Mouse (Mus musculus): ENCODE data around the gene Tmem235.

- TF ChIP-seq CTCF (IDR thresholded peaks at IDR 0.05; ENCODE audit: control insufficient read depth, insufficient read depth, insufficient read length), result no peak
- no peak for TF ChIP-seq MAX (IDR thresholded peaks at IDR 0.05)
- no peak for TF ChIP-seq USF1 (IDR thresholded peaks at IDR 0.05; ENCODE audit: low read depth)
- no peak for TF ChIP-seq MYOD1 (IDR thresholded peaks at IDR 0.05; ENCODE audit: control insufficient read depth, insufficient read length, low read depth)
- no peak for TF ChIP-seq CEBPB (IDR thresholded peaks at IDR 0.05; ENCODE audit: low read depth)
Measured at GRCm38 (mm10) chr11:117881787-117882186, 21.2 kb downstream of the Tmem235 start.
